Mouse (Mus musculus) liver, adult (tissue): ENCODE results near the gene Atxn7l1.

ENCODE experiments used
- GATA4 ChIP-seq: IDR thresholded peaks from 2 replicates; pipeline ENCODE4 v1.6.1; 2014; ENCODE audit warnings: mild to moderate bottlenecking, low read length; ENCODE audit not compliant: insufficient replicate concordance

The Atxn7l1 gene

DNA sequence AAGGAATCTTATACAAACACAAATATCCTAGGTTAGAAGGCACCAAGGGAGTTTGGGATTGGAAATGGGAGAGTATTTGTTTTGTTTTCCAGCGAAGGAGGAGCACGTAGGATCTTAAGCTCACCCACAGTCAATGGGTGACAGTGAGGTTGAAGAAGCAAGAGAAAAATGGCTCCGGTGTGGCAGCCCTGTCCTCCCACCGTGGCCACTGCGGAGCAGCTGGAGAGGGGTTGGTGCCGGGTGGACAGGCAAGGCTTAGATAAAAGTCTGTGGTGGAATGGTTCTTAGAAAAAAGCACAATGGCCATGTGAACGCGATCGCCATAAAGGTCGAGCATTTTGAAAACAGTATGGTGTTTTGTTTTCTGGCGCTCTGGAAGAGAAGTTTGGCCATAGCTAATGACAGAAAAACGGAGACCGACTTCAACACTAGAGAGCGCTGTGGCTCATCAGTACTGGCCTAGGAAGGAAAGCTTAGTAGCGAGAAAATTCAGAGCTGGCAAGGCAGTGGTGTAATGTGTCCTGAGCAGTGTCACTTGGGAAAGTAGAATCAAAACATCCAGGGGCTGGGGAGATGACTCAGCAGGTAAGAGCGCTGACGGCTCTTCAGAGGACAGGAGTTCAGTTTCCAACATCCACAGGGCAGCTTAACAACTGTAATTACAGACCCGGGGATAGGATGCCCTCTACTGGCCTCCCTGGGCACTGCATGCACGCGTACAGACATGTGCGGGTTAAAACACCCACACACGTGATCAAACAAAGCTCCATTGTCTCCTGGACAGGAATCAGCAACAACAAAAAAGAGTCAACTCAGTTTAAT, 232.3 kb downstream of the Atxn7l1 start:
- no peak for TF ChIP-seq GATA4

DNA sequence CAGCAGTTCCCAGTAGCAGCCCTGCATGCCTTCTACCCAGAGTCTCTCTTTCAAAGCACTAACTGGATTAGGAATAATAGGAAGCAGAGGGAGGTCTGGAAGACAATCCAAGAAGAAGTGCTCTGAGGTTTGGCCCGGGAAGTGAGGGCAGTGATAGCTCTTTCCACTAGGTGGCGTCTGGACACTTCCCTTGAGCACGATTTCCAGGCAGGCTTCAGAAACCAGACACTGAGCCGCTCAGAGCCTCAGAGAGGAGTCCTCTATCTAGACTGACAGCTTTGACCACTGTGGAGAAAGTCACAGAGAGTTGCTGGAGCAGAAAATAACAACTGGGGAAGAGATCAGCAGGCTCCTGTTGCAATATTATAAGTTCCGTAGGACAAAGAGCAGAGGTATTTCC, 241.3 kb downstream of the Atxn7l1 start:
- TF ChIP-seq GATA4: no peak

DNA sequence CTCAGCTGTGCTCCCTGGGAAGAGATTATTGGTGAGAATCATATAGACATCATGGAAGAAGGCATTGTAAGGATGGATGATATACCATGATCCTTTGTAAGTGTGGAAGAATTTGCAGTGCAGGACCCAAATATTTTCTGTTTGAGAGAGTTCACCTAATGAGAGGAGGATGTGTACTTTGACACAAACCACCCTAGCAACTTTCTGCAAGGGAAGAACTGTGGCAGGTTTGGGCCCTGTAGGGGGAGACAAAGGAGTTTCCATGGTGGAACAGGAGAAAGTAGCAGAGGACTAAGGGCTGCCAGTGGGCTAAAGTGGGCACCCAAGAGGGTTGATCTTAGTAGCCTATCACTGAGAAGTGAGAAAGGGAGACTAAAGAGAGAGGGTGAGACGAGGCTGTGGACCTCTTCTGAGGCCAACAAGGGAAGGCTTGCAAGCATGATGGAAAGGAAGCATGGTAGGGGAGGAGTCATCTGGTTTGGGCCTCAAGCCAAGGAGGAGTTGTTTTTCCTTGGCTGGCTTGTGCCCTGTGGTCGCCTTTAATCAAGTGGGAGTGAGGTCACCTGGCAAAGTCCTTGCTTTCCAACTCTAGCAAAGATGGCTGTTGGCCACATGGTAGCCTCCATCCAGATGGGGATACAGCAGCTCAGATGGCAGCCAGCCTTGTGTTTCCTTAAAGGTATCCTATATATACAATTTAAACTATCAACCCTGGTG, 243.5 kb downstream of the Atxn7l1 start:
- TF ChIP-seq GATA4: no peak

DNA sequence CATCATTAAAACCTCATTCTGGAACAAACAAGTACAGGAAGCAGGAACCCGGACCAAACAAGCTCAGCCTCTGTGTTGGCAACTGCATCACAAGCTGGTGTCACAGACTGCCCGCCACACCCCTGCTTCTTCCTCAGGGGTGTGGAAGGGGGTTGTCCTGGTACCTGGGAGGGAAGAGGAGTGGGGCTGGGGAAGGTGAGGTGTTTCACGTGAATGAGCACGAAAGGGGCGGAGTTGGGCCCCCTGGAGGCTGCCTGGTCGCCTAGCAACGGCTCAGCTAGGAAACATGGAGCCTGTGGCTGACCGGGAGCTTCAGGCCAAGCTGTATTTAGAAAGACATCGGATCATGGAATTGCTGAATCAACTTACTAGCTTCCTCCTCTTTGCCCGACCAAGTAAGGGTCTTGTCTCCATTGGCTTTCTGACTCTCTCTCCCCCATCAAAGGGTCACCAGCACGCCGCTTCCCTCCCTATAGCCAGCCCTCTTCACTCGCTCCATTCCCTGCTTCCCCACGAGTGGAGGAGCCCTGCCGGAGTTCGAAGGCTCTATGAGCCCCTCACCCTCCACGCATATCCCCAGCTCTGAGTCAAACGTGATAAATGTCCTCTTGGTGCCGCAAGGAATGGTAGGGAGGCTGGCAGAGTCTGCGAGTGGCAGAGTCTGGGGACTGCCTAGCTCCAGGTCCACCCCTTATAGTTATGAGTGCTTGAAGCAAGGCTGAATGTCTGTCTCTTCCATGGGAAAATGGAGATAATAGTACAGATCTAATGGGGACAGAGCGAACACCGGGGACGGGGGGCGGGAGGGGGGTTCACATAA, 247.5 kb downstream of the Atxn7l1 start, which contains the start of gene Efcab10:
Efcab10 (plus strand) TSS at position 51 of the 820 bp plus-strand sequence.
- TF ChIP-seq GATA4: no peak

DNA sequence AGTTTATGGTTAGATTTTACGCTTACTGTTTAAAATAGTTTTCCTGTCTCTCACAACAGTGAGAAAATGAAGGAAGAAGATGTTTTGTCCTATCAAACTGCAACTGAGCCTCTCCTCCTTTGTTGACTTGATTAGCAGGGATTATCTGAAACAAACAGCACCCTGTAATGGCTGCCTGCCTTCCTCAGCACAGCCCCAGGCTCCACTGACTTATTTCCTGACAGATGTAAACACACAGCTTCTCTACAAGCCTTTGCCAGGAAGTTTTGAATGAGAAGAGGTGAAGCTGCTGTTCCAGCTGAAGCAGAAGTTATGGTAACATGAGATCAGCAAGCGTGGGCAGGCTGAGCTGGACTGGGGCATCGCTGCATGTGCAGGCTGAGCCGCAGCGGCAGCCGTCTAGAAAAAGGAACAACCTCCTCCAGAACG, 255.8 kb downstream of the Atxn7l1 start:
- TF ChIP-seq GATA4: no peak

DNA sequence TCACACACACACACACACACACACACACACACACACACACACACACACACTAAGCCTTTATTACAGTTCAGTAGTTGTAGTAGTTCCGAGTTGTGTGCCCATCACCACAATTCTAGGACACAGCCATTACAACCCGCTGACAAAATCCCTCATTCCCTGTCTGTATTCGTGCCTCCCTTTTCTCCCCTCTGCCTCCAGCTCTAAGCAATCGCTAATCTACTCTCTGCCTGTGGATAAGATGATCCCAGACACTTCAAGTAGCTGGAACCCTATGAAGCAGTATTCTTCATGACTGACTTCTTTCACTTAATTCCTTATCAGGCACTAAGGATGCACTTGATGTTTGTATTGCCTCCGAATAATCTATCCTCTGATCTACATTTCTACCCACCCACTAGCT, 257.5 kb downstream of the Atxn7l1 start:
- no peak for TF ChIP-seq GATA4

DNA sequence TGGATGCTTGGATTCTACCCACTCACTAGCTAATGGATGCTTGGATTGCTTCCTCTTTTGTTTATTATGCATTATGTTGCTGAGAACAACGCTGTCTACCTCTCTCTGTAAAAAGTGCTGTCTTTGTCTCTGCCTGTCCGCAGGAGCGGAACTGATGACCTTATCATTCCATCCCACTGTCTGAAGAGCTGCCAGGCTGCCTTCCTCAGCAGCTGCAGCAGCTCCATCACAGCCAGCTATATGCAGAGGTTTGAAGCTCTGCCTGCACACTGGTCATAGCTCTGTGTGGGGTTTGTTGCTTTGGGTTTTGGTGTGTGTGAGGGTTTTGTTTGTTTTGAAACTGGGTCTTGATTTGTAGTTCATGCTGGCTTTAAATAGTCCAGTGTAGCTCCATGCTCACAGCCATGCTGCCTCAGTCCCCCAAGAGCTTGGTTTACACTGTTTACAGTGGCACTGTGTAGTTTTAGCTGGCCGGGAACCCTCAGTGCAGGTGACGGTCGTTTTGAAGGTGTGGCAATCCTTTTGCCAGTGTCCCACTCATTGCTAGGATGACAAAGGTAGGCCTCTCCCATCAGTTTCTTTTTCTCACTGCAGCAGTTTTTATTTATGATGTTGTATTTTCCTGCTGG, 258.0 kb downstream of the Atxn7l1 start:
- no peak for TF ChIP-seq GATA4

DNA sequence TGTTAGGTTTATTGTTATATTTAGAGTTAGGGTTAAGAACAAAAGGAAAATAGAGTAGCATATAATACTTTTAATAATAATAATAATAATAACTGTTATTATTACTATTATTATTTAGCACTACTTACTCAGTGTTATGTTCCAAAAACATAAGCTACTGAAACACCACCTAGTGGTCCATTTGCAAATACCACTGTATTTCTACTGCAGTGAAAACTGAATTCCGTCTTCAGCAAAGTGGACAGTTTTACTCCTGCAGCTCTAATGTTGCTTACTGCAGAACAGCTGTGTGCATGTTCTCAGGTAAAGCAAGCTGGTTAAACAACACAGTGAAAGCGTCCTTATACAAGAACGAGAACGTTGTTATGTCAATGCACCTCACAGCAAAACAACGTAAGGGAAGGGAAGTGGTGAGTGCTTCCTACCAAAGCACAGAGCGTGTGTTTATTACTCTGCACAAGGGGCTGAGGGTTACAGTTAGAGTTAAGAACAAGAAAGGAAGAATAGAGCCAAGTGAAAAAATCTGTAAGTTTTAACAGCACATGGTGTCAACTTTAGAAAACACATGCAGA, 264.2 kb downstream of the Atxn7l1 start:
- no peak for TF ChIP-seq GATA4
